Mouse (Mus musculus): ENCODE measurements at regions not wholly inside any gene's neighbourhood (a gene's known extent, or its start where the extent isn't known, plus 50 kb on each side); places are given as distances from the start of the nearest gene placed in this dataset.

GRCm38 (mm10) chr8:15500973-15501372 is 455.1 kb upstream of the BB014433 start:
- Histone ChIP-seq H3K27ac (ENCODE audit: control insufficient read depth, low read depth, low read length) (no peak overlapping the region), H3K4me3 (ENCODE audit: control insufficient read depth in 1 of 2, insufficient read depth in 1 of 2, low read depth in 2 of 2, low read length in 2 of 2) (no peak overlapping the region), H3K36me3 (ENCODE audit: control insufficient read depth in 1 of 2, insufficient read depth in 2 of 2, low read length in 2 of 2) (no peaks in the 10 kb centered on the region), H3K27me3 (ENCODE audit: control insufficient read depth in 1 of 2, insufficient read depth in 2 of 2, low read length in 2 of 2) (no peaks in the 10 kb centered on the region), H3K4me1 (ENCODE audit: control insufficient read depth in 1 of 2, insufficient read depth in 2 of 2, low read length in 2 of 2) (no peaks in the 10 kb centered on the region), H3K9ac (ENCODE audit: control insufficient read depth, low read depth, low read length, poor library complexity, severe bottlenecking) (no peak overlapping the region), H3K9me3 (replicated peaks; ENCODE audit: insufficient read depth, low read length) (no peaks in the 10 kb centered on the region), H3K79me2 (ENCODE audit: control insufficient read depth, insufficient read depth, low read length, poor library complexity) (no peaks in the 10 kb centered on the region)
- TF ChIP-seq NELFE (IDR thresholded peaks at IDR 0.05; ENCODE audit: low read depth, low read length): no peak
- TF ChIP-seq CTCF (IDR thresholded peaks at IDR 0.05 in 2 of 3, conservative IDR thresholded peaks at IDR 0.05 in 1 of 3; ENCODE audit: control insufficient read depth in 1 of 3, insufficient read depth in 1 of 3, low read depth in 2 of 3, low read length in 3 of 3, poor library complexity in 1 of 3, severe bottlenecking in 1 of 3): no peak
- TF ChIP-seq MAZ (IDR thresholded peaks at IDR 0.05; ENCODE audit: low read depth, low read length): no peak
- TF ChIP-seq UBTF (IDR thresholded peaks at IDR 0.05; ENCODE audit: borderline replicate concordance, insufficient read depth, low read depth, low read length): no peak
- TF ChIP-seq GABPA (IDR thresholded peaks at IDR 0.05; ENCODE audit: low read depth, low read length): no peak
- no peak for TF ChIP-seq MYC (IDR thresholded peaks at IDR 0.05; ENCODE audit: low read depth, low read length)
- no peak for TF ChIP-seq ZMIZ1 (IDR thresholded peaks at IDR 0.05; ENCODE audit: low read depth, low read length)
- no peak for TF ChIP-seq SMC3 (IDR thresholded peaks at IDR 0.05; ENCODE audit: low read depth, low read length)
- DNase-seq (ENCODE audit: low read depth, low spot score): no peak

- Histone ChIP-seq H3K9me3 (replicated peaks; ENCODE audit: insufficient read depth, low read length) (no peaks in the 10 kb centered on the region), H3K27ac (ENCODE audit: control insufficient read depth, low read depth, low read length) (no peak overlapping the region), H3K27me3 (ENCODE audit: control insufficient read depth in 1 of 2, insufficient read depth in 2 of 2, low read length in 2 of 2) (no peaks in the 10 kb centered on the region), H3K79me2 (ENCODE audit: control insufficient read depth, insufficient read depth, low read length, poor library complexity) (no peaks in the 10 kb centered on the region), H3K9ac (ENCODE audit: control insufficient read depth, low read depth, low read length, poor library complexity, severe bottlenecking) (no peak overlapping the region), H3K4me1 (ENCODE audit: control insufficient read depth in 1 of 2, insufficient read depth in 2 of 2, low read length in 2 of 2) (no peaks in the 10 kb centered on the region), H3K36me3 (ENCODE audit: control insufficient read depth in 1 of 2, insufficient read depth in 2 of 2, low read length in 2 of 2) (no peaks in the 10 kb centered on the region), H3K4me3 (ENCODE audit: control insufficient read depth in 1 of 2, insufficient read depth in 1 of 2, low read depth in 2 of 2, low read length in 2 of 2) (no peak overlapping the region)
- no peak for DNase-seq (ENCODE audit: low read depth, low spot score)
- TF ChIP-seq BHLHE40 (IDR thresholded peaks at IDR 0.05; ENCODE audit: borderline replicate concordance, low read depth, low read length) (no peak), ZMIZ1 (IDR thresholded peaks at IDR 0.05; ENCODE audit: low read depth, low read length) (no peak), NELFE (IDR thresholded peaks at IDR 0.05; ENCODE audit: low read depth, low read length) (no peak), UBTF (IDR thresholded peaks at IDR 0.05; ENCODE audit: borderline replicate concordance, insufficient read depth, low read depth, low read length) (no peak), SIN3A (IDR thresholded peaks at IDR 0.05; ENCODE audit: low read length) (no peak), RCOR1 (IDR thresholded peaks at IDR 0.05; ENCODE audit: low read depth, low read length) (no peak), MYB (IDR thresholded peaks at IDR 0.05; ENCODE audit: low read depth, low read length) (no peak), TCF12 (IDR thresholded peaks at IDR 0.05; ENCODE audit: low read depth, low read length) (no peak), ZNF384 (IDR thresholded peaks at IDR 0.05; ENCODE audit: low read depth, low read length) (no peak), POLR2AphosphoS2 (IDR thresholded peaks at IDR 0.05; ENCODE audit: low read length) (no peak), ETS1 (IDR thresholded peaks at IDR 0.05; ENCODE audit: low read depth, low read length) (no peak), MEF2A (IDR thresholded peaks at IDR 0.05; ENCODE audit: extremely low read depth, insufficient replicate concordance, low read depth, low read length, poor library complexity, severe bottlenecking) (no peak), HCFC1 (IDR thresholded peaks at IDR 0.05; ENCODE audit: low read depth, low read length) (no peak), GABPA (IDR thresholded peaks at IDR 0.05; ENCODE audit: low read depth, low read length) (no peak), KAT2A (conservative IDR thresholded peaks at IDR 0.05; ENCODE audit: low read depth, low read length) (no peak), MYC (IDR thresholded peaks at IDR 0.05; ENCODE audit: low read depth, low read length) (no peak)
These were observed 451.7 kb upstream of the BB014433 start for GRCm38 (mm10) chr8:15497566-15497965.

Measured in MEL (cell line).